Mouse (Mus musculus): ENCODE data around the gene Auts2. TPM values are rescaled to one million over a fixed set of nuclear protein-coding genes. Genes with fewer than 3 reads are reported as not detected.

Auts2 gene
- total RNA-seq, 2 experiments from 2014 or later = 43.4 to 57.3 TPM

- no peak for DNase-seq (ENCODE audit: low spot score in 2 of 2)
Measured at GRCm38 (mm10) chr5:131703729-131704128, 839.4 kb downstream of the Auts2 start.

GRCm38 (mm10) chr5:131702840-131703392, 840.2 kb downstream of the Auts2 start:
- DNase-seq (ENCODE audit: low spot score in 2 of 2) = no peak

- no peak for DNase-seq (ENCODE audit: low spot score in 2 of 2)
Measured at GRCm38 (mm10) chr5:131698900-131699299, 844.2 kb downstream of the Auts2 start.

- no peak for DNase-seq (ENCODE audit: low spot score in 2 of 2)
Measured at GRCm38 (mm10) chr5:131690781-131691180, 852.4 kb downstream of the Auts2 start.

GRCm38 (mm10) chr5:131686956-131687618, 856.1 kb downstream of the Auts2 start:
- DNase-seq (ENCODE audit: low spot score in 2 of 2) = no peak

GRCm38 (mm10) chr5:131680127-131680845, 862.9 kb downstream of the Auts2 start:
- no peak for DNase-seq (ENCODE audit: low spot score in 2 of 2)

GRCm38 (mm10) chr5:131679523-131679922, 863.6 kb downstream of the Auts2 start:
- no peak for DNase-seq (ENCODE audit: low spot score in 2 of 2)

GRCm38 (mm10) chr5:131677518-131677917, 865.6 kb downstream of the Auts2 start:
- no peak for DNase-seq (ENCODE audit: low spot score in 2 of 2)

- DNase-seq (ENCODE audit: low spot score in 2 of 2) = peak in 1 of 2 experiments; percentile 22
Measured at GRCm38 (mm10) chr5:131673696-131674095, 869.4 kb downstream of the Auts2 start.

GRCm38 (mm10) chr5:131665068-131665467, 878.1 kb downstream of the Auts2 start:
- DNase-seq (ENCODE audit: low spot score in 2 of 2) = no peak

- DNase-seq (ENCODE audit: low spot score in 2 of 2) = no peak
Measured at GRCm38 (mm10) chr5:131664657-131665056, 878.5 kb downstream of the Auts2 start.

- no peak for DNase-seq (ENCODE audit: low spot score in 2 of 2)
Measured at GRCm38 (mm10) chr5:131662657-131663056, 880.5 kb downstream of the Auts2 start.

- no peak for DNase-seq (ENCODE audit: low spot score in 2 of 2)
Measured at GRCm38 (mm10) chr5:131658822-131659515, 884.2 kb downstream of the Auts2 start.

- no peak for DNase-seq (ENCODE audit: low spot score in 2 of 2)
Measured at GRCm38 (mm10) chr5:131654206-131654605, 888.9 kb downstream of the Auts2 start.

GRCm38 (mm10) chr5:131650381-131650891, 892.7 kb downstream of the Auts2 start:
- no peak for DNase-seq (ENCODE audit: low spot score in 2 of 2)

- peak in 1 of 2 experiments; percentile 23 for DNase-seq (ENCODE audit: low spot score in 2 of 2)
Measured at GRCm38 (mm10) chr5:131647683-131648119, 895.4 kb downstream of the Auts2 start.

GRCm38 (mm10) chr5:131647104-131647682, 896.0 kb downstream of the Auts2 start:
- DNase-seq (ENCODE audit: low spot score in 2 of 2) = no peak

GRCm38 (mm10) chr5:131646192-131646775, 896.9 kb downstream of the Auts2 start:
- no peak for DNase-seq (ENCODE audit: low spot score in 2 of 2)

- DNase-seq (ENCODE audit: low spot score in 2 of 2) = no peak
Measured at GRCm38 (mm10) chr5:131645341-131646191, 897.6 kb downstream of the Auts2 start.

- no peak for DNase-seq (ENCODE audit: low spot score in 2 of 2)
Measured at GRCm38 (mm10) chr5:131644331-131644730, 898.8 kb downstream of the Auts2 start.
